Mouse (Mus musculus) megakaryocyte, embryonic 14.5 days (primary cell): ENCODE data around the gene Prodh2.

Experiments
- FLI1 ChIP-seq: IDR thresholded peaks from 2 replicates; pipeline ENCODE4 v1.6.1; 2012; ENCODE audit warnings: low read length, inconsistent platforms, mixed read lengths
- GATA1 ChIP-seq: IDR thresholded peaks from 3 replicates; pipeline ENCODE4 v1.6.1; 2012; ENCODE audit warnings: mixed read lengths, low read length, inconsistent platforms, borderline replicate concordance

DNA sequence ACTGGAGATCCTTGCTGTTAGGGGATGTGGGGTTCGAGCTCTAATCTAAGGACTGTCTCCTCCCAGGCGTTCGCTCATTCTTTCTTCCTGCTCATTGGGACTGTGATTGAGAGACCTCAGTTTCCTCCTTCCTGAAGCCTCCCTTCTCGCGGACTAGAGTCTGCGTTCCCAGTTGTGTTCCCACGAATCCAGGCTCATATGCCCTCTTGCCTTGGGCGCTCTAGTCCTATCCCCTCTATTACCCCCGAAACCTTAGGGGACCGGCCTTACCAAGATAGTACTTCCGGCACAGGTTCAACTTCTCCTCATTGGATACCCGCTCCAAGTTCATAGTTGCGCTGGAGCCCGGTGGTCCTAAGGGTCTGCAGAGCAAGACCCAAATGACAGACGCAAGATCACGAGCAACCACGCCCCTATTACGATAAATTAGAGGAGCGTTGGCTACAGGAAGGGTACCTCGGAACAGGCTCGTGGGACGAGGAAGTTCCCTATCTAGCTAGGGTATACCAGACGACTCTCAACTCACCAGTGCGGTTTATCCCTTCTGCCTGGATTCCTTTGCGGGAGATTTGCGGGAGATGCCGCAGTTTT, 69.2 kb downstream of the Prodh2 start:
- TF ChIP-seq GATA1 = no peak
- TF ChIP-seq FLI1 = no peak
